ENCODE assay signal across 10 mouse cellular contexts in the genomic region with DNA sequence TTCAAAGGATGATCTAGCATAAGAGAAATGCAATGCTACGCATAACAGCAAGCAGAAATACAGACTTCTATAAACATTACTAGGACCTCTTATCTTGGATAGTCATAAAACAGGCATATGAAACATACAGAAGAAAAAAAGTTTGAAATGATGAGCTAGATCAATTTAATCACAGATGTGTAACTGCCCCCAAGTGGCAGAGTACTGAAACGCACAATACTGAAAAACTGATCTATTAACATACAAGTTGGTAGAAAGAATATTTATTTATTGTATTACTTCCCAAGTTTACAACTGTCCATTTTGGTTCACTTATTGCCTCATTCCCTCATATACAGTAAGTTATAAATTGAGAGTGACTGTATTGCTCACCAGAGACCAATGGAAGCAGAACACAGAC. TPM values are rescaled to one million over a fixed set of nuclear protein-coding genes. Genes with fewer than 3 reads are reported as not detected.
DNase-seq lines count a peak whose midpoint lies in the region; ATAC-seq and TF ChIP-seq lines count a peak whose summit lies in the region.
"Had no signal": no experiment of that assay in that cellular context is flagged by ENCODE, and none has a peak within 500 bp of the region (broad histone marks: within the 10 kb centered on the region; RNA-seq: fewer than 3 reads in every experiment).

No protein-coding gene starts in this region.

- H3K36me3 ChIP-seq in hindbrain, postnatal 0 days (ENCODE audit: insufficient read depth, low read length) = 0 out of 2 replicates have a peak, but pooled peaks cover 5% of the 10 kb centered on the region
- peaks cover 25% of the 10 kb centered on the region; the same call in 1 of the 2 replicates for H3K36me3 ChIP-seq in hindbrain, embryonic 10.5 days
- H3K36me3 ChIP-seq in midbrain, postnatal 0 days (ENCODE audit: insufficient read depth, low read length) = peaks cover 19% of the 10 kb centered on the region
- peaks cover 29% of the 10 kb centered on the region for H3K36me3 ChIP-seq in midbrain, embryonic 10.5 days
- H3K36me3 ChIP-seq in stomach, postnatal 0 days (ENCODE audit: control insufficient read depth, insufficient read depth, low read length) = peaks cover 8% of the 10 kb centered on the region; the same call in 1 of the 2 replicates
- H3K36me3 ChIP-seq in midbrain, embryonic 15.5 days (replicated peaks) = peaks cover 5% of the 10 kb centered on the region; the same call in 1 of the 2 replicates

- H3K9me3 ChIP-seq in hindbrain, postnatal 0 days (ENCODE audit: low read length) = no peaks in the 10 kb centered on the region
- no peaks in the 10 kb centered on the region for H3K9me3 ChIP-seq in hindbrain, embryonic 10.5 days
- no peaks in the 10 kb centered on the region for H3K9me3 ChIP-seq in midbrain, postnatal 0 days (ENCODE audit: low read length)
- H3K9me3 ChIP-seq in midbrain, embryonic 10.5 days (replicated peaks) = no peaks in the 10 kb centered on the region
- no peaks in the 10 kb centered on the region for H3K9me3 ChIP-seq in stomach, postnatal 0 days (ENCODE audit: control insufficient read depth, low read length)
- no peaks in the 10 kb centered on the region for H3K9me3 ChIP-seq in midbrain, embryonic 15.5 days
- H3K9me3 ChIP-seq: heart, embryonic 13.5 days; limb, embryonic 13.5 days had no signal

- TF ChIP-seq CTCF in hindbrain, postnatal 0 days (IDR thresholded peaks at IDR 0.05; ENCODE audit: low read depth) = peak; percentile 63
- peak; percentile 73 for TF ChIP-seq CTCF in midbrain, postnatal 0 days (IDR thresholded peaks at IDR 0.05)
- peak; percentile 69 for TF ChIP-seq CTCF in stomach, postnatal 0 days (IDR thresholded peaks at IDR 0.05; ENCODE audit: low read depth)

- no peak for ATAC-seq in hindbrain, postnatal 0 days
- ATAC-seq in midbrain, postnatal 0 days (ENCODE audit: low FRiP score) = no peak
- ATAC-seq in stomach, postnatal 0 days (ENCODE audit: low FRiP score, low TSS enrichment) = no peak
- ATAC-seq in midbrain, embryonic 15.5 days (replicated peaks) = no peak

- no peaks in the 10 kb centered on the region for H3K27me3 ChIP-seq in hindbrain, postnatal 0 days (ENCODE audit: insufficient read depth, low read length)
- no peaks in the 10 kb centered on the region for H3K27me3 ChIP-seq in hindbrain, embryonic 10.5 days (ENCODE audit: insufficient read depth, poor library complexity, severe bottlenecking)
- H3K27me3 ChIP-seq in midbrain, postnatal 0 days (ENCODE audit: insufficient read depth, low read length) = no peaks in the 10 kb centered on the region
- H3K27me3 ChIP-seq in midbrain, embryonic 10.5 days (ENCODE audit: low read depth, poor library complexity, severe bottlenecking) = no peaks in the 10 kb centered on the region
- H3K27me3 ChIP-seq in stomach, postnatal 0 days (ENCODE audit: control insufficient read depth, insufficient read depth, low read length) = no peaks in the 10 kb centered on the region
- no peaks in the 10 kb centered on the region for H3K27me3 ChIP-seq in midbrain, embryonic 15.5 days (replicated peaks)
- H3K27me3 ChIP-seq: heart, embryonic 13.5 days; limb, embryonic 13.5 days had no signal

- no peak for TF ChIP-seq EP300 in stomach, postnatal 0 days (optimal IDR thresholded peaks at IDR 0.05)

- WGBS in hindbrain, postnatal 0 days = 66% methylated on average over 2 of the region's 2 CpGs
- 71% methylated on average over 2 of the region's 2 CpGs for WGBS in hindbrain, embryonic 10.5 days
- 77% methylated on average over 2 of the region's 2 CpGs for WGBS in midbrain, postnatal 0 days
- 78% methylated on average over 2 of the region's 2 CpGs for WGBS in midbrain, embryonic 10.5 days
- 44% methylated on average over 2 of the region's 2 CpGs for WGBS in stomach, postnatal 0 days
- 82% methylated on average over 2 of the region's 2 CpGs for WGBS in midbrain, embryonic 15.5 days

- H3K4me2 ChIP-seq in hindbrain, postnatal 0 days (ENCODE audit: low read depth, low read length) = no peak overlapping the region
- H3K4me2 ChIP-seq in midbrain, postnatal 0 days (ENCODE audit: low read depth, low read length, poor library complexity, severe bottlenecking) = no peak overlapping the region
- no peak overlapping the region for H3K4me2 ChIP-seq in stomach, postnatal 0 days (replicated peaks; ENCODE audit: low read depth)
- no peak overlapping the region for H3K4me2 ChIP-seq in midbrain, embryonic 15.5 days
- H3K4me2 ChIP-seq: heart, embryonic 13.5 days; limb, embryonic 13.5 days had no signal

- H3K27ac ChIP-seq in hindbrain, postnatal 0 days = no peak overlapping the region
- H3K27ac ChIP-seq in hindbrain, embryonic 10.5 days = no peak overlapping the region
- H3K27ac ChIP-seq in midbrain, postnatal 0 days (ENCODE audit: low read depth, low read length) = no peak overlapping the region
- no peak overlapping the region for H3K27ac ChIP-seq in midbrain, embryonic 10.5 days (replicated peaks)
- H3K27ac ChIP-seq in stomach, postnatal 0 days (replicated peaks) = no peak overlapping the region
- H3K27ac ChIP-seq in midbrain, embryonic 15.5 days = no peak overlapping the region
- H3K27ac ChIP-seq: heart, embryonic 13.5 days; limb, embryonic 13.5 days had no signal

- DNase-seq in hindbrain, postnatal 0 days (ENCODE audit: low spot score) = peak; percentile 71
- no peak for DNase-seq in hindbrain, embryonic 10.5 days (ENCODE audit: low spot score)
- DNase-seq in midbrain, postnatal 0 days (ENCODE audit: low spot score) = peak; percentile 64
- no peak for DNase-seq in midbrain, embryonic 10.5 days (ENCODE audit: low spot score)
- peak; percentile 42 for DNase-seq in embryo, embryonic 10.5 days (ENCODE audit: low spot score)
- no peak for DNase-seq in stomach, postnatal 0 days (ENCODE audit: low spot score)
- DNase-seq in adrenal gland, adult 8-10 months = no peak

- H3K4me1 ChIP-seq in hindbrain, postnatal 0 days (ENCODE audit: insufficient read depth, low read length) = no peaks in the 10 kb centered on the region
- no peaks in the 10 kb centered on the region for H3K4me1 ChIP-seq in hindbrain, embryonic 10.5 days (replicated peaks)
- no peaks in the 10 kb centered on the region for H3K4me1 ChIP-seq in midbrain, postnatal 0 days (ENCODE audit: insufficient read depth, low read length)
- H3K4me1 ChIP-seq in midbrain, embryonic 10.5 days = no peaks in the 10 kb centered on the region
- H3K4me1 ChIP-seq in stomach, postnatal 0 days (replicated peaks; ENCODE audit: control insufficient read depth, insufficient read depth) = no peaks in the 10 kb centered on the region
- H3K4me1 ChIP-seq in midbrain, embryonic 15.5 days = no peaks in the 10 kb centered on the region
- H3K4me1 ChIP-seq: heart, embryonic 13.5 days; limb, embryonic 13.5 days had no signal

- H3K4me3 ChIP-seq in hindbrain, postnatal 0 days (ENCODE audit: low read length) = no peak overlapping the region
- no peak overlapping the region for H3K4me3 ChIP-seq in hindbrain, embryonic 10.5 days
- no peak overlapping the region for H3K4me3 ChIP-seq in midbrain, postnatal 0 days (ENCODE audit: low read depth, low read length)
- H3K4me3 ChIP-seq in midbrain, embryonic 10.5 days = no peak overlapping the region
- H3K4me3 ChIP-seq in stomach, postnatal 0 days (ENCODE audit: low read depth, low read length) = no peak overlapping the region
- no peak overlapping the region for H3K4me3 ChIP-seq in midbrain, embryonic 15.5 days
- H3K4me3 ChIP-seq: heart, embryonic 13.5 days; limb, embryonic 13.5 days had no signal

- no peak overlapping the region for H3K9ac ChIP-seq in hindbrain, postnatal 0 days (replicated peaks; ENCODE audit: low read length)
- H3K9ac ChIP-seq in midbrain, postnatal 0 days (replicated peaks; ENCODE audit: low read length, poor library complexity, severe bottlenecking) = no peak overlapping the region
- no peak overlapping the region for H3K9ac ChIP-seq in stomach, postnatal 0 days (ENCODE audit: low read length)
- no peak overlapping the region for H3K9ac ChIP-seq in midbrain, embryonic 15.5 days
- H3K9ac ChIP-seq: heart, embryonic 13.5 days; limb, embryonic 13.5 days had no signal

RNA-seq across cellular contexts. Expression of a gene that starts 12.0 kb away (rescaled TPM):
- total RNA-seq in hindbrain, postnatal 0 days (2014; rRNA removed) = 13.2 and 18.9 TPM in 2 replicates
- polyA plus RNA-seq in hindbrain, postnatal 0 days (2015; fragmentation: Nextera tagmentation; extraction: Ambion mirVana) = 47.6 and 50.7 TPM in 2 replicates
- polyA plus RNA-seq in hindbrain, embryonic 10.5 days (2016; fragmentation: Nextera tagmentation; extraction: Ambion mirVana) = 46.3 and 47.6 TPM in 2 replicates
- 18.0 and 22.6 TPM in 2 replicates for total RNA-seq in midbrain, postnatal 0 days (2014; rRNA removed)
- polyA plus RNA-seq in midbrain, postnatal 0 days (2015; fragmentation: Nextera tagmentation; extraction: Ambion mirVana) = 39.1 and 41.7 TPM in 2 replicates
- 46.8 and 49.4 TPM in 2 replicates for polyA plus RNA-seq in midbrain, embryonic 10.5 days (2016; fragmentation: Nextera tagmentation; extraction: Ambion mirVana)
- polyA plus RNA-seq in stomach, postnatal 0 days (2015; fragmentation: Nextera tagmentation; extraction: Ambion mirVana) = 143 TPM in 2 replicates
- 1,000 to 10,000 TPM; 1,389 to 2,039 (median 1,779) TPM for total RNA-seq in adrenal gland, adult 8-10 months (2022)
- 34.4 and 35.7 TPM in 2 replicates for polyA plus RNA-seq in midbrain, embryonic 15.5 days (2015; fragmentation: Nextera tagmentation; extraction: Ambion mirVana)

Comparison
In these comparisons a context has a peak if more than half of its experiments do, and no peak if none do; other contexts are left out.
1. DNase-seq: peak in hindbrain, postnatal 0 days (single experiment), midbrain, postnatal 0 days (single experiment) and embryo, embryonic 10.5 days (single experiment); none in hindbrain, embryonic 10.5 days (single experiment), midbrain, embryonic 10.5 days (single experiment), stomach, postnatal 0 days (single experiment) and adrenal gland, adult 8-10 months (single experiment).
2. Peak in every context shown above with its lines, with median percentiles within 50 percentile points of each other: CTCF ChIP-seq.